Mouse (Mus musculus) heart, postnatal 0 days (tissue): ENCODE data around the gene Gtpbp1. TPM values are rescaled to one million over a fixed set of nuclear protein-coding genes. Genes with fewer than 3 reads are reported as not detected.

Experiments used
- ATAC-seq: fragments of 200-750 bp; cut with Nextera tagmentation; 2 replicates; pipeline ENCODE4 v1.8.0; 2017; ENCODE audit warnings: low read depth, moderate number of reproducible peaks, moderate library complexity; ENCODE audit not compliant: insufficient read depth
- DNase-seq: peaks from one replicate; pipeline ENCODE4 v3.0.0-alpha.2; 2016; ENCODE audit warnings: low spot score
- H3K27ac ChIP-seq: fragments of 300-500 bp; sonication (generic); 2 replicates; pipeline ENCODE4 v1.5.1; 2014; ENCODE audit warnings: low read depth, mild to moderate bottlenecking
- H3K27me3 ChIP-seq: fragments of 300-500 bp; sonication (generic); 2 replicates; pipeline ENCODE4 v1.6.1; 2014; ENCODE audit warnings: low read length, mixed read lengths; ENCODE audit not compliant: control insufficient read depth, insufficient read depth
- H3K36me3 ChIP-seq: fragments of 300-500 bp; sonication (generic); replicated peaks from 2 replicates; pipeline ENCODE4 v1.6.1; 2014; ENCODE audit warnings: low read length, mixed read lengths; ENCODE audit not compliant: control insufficient read depth, insufficient read depth
- H3K4me1 ChIP-seq: fragments of 300-500 bp; sonication (generic); 2 replicates; pipeline ENCODE4 v1.6.1; 2014; ENCODE audit warnings: antibody characterized with exemption; ENCODE audit not compliant: control insufficient read depth, insufficient read depth
- H3K4me2 ChIP-seq: fragments of 300-500 bp; sonication (generic); 2 replicates; pipeline ENCODE4 v1.6.1; 2014; ENCODE audit warnings: low read depth, mild to moderate bottlenecking, low read length, moderate library complexity
- H3K4me3 ChIP-seq: fragments of 300-500 bp; sonication (generic); 2 replicates; pipeline ENCODE4 v1.5.1; 2014; ENCODE audit warnings: low read depth, low read length
- H3K9ac ChIP-seq: fragments of 300-500 bp; sonication (generic); replicated peaks from 2 replicates; pipeline ENCODE4 v1.6.1; 2014; ENCODE audit warnings: low read depth, low read length, mixed read lengths
- H3K9me3 ChIP-seq: fragments of 300-500 bp; sonication (generic); replicated peaks from 2 replicates; pipeline ENCODE4 v1.6.1; 2016; ENCODE audit warnings: low read length; ENCODE audit not compliant: control insufficient read depth
- CTCF ChIP-seq: IDR thresholded peaks from 2 replicates; pipeline ENCODE4 v1.5.1; 2016; ENCODE audit warnings: antibody characterized with exemption, control low read depth, low read depth
- EP300 ChIP-seq: IDR thresholded peaks from 2 replicates; pipeline ENCODE4 v1.6.1; 2016; ENCODE audit warnings: antibody characterized with exemption, low read depth
- WGBS: fragments of 180-500 bp; shearing (Covaris S2); extraction: QIAGEN DNeasy Blood & Tissue Kit; methylation state at CpG from one replicate; pipeline ENCODE4 v1.1.7; 2014; 5-methylcytosine and 5-hydroxymethylcytosine counted together
- polyA plus RNA-seq: library from polyadenylated mRNA; unstranded; fragments of >200 nt; fragmentation: Nextera tagmentation; extraction: Ambion mirVana; gene quantifications from 2 replicates; pipeline ENCODE4 v1.2.1, GENCODE M21; 2015
- total RNA-seq: library from RNA; depleted of rRNA; stranded (reverse); fragments of >200 nt; gene quantifications from 2 replicates; pipeline ENCODE4 v1.2.3, GENCODE M21; 2014; ENCODE audit warnings: low replicate concordance

Gtpbp1 gene
- total and polyA plus RNA-seq, 2 experiments from 2014 or later = 20.6 to 39.9 TPM

DNA sequence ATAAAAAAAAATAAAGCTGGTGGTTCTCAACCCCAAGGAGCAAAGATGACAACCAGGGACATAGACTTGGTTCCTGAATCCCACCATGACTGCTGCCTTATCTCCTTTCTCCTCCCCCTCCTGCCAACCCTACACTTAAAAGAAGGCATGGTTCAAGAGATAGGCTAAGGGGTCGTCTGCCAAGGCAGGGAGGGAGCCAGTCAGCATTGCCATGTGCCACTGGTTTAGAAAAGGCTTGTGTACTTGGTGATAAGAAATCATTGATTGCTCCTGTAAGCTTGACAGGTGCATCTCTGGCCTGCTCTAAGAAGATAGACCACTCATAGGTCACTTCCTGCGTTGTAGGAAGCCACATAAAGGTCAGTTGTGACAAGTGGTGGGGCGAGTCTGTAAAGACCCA is 4.9 kb downstream of the Gtpbp1 start:
- TF ChIP-seq EP300 (no peak), CTCF (no peak)
- no peak overlapping the region for H3K4me2 ChIP-seq
- no peak overlapping the region for H3K4me3 ChIP-seq
- H3K27ac ChIP-seq = no peak overlapping the region
- no peak for DNase-seq
- no peaks in the 10 kb centered on the region for H3K27me3 ChIP-seq
- no peaks in the 10 kb centered on the region for H3K9me3 ChIP-seq
- peaks cover 21% of the 10 kb centered on the region for H3K36me3 ChIP-seq
- H3K4me1 ChIP-seq = peaks cover 12% of the 10 kb centered on the region; the same call in 1 of the 2 replicates
- H3K9ac ChIP-seq = no peak overlapping the region
- 50% methylated on average over 3 of the region's 3 CpGs for WGBS
- no peak for ATAC-seq

GRCm38 (mm10) chr15:79696508-79696907 is 5.9 kb downstream of the Gtpbp1 start:
- no peak for DNase-seq
- Histone ChIP-seq H3K36me3 (peaks cover 21% of the 10 kb centered on the region), H3K27me3 (no peaks in the 10 kb centered on the region), H3K4me3 (no peak overlapping the region), H3K4me1 (peaks cover 8% of the 10 kb centered on the region; the same call in 1 of the 2 replicates), H3K4me2 (no peak overlapping the region), H3K9me3 (no peaks in the 10 kb centered on the region), H3K9ac (no peak overlapping the region), H3K27ac (no peak overlapping the region)
- TF ChIP-seq CTCF (no peak), EP300 (no peak)
- WGBS = 91% methylated on average over 2 of the region's 2 CpGs
- no peak for ATAC-seq

DNA sequence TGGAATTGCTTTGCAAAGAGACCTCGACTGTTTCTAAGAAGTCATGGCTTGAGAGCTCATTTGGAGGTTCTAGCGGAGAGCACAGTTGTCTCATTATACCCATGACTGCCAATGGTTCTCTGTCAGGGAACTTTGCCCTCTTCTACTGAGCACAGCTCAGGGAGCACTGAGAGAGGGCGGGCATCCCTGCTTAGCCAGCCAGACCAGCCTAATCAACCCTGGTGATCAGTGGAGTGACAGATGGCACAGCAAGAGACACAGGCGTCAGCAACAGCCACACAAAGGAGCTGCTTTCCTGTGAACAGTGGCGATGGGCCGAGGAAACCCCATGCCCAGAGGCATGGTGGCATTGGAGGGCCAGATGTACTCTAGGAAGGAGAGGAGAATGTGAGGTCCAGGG is 6.4 kb downstream of the Gtpbp1 start:
- H3K4me3 ChIP-seq = no peak overlapping the region
- ATAC-seq = no peak
- H3K4me2 ChIP-seq = no peak overlapping the region
- peaks cover 5% of the 10 kb centered on the region; the same call in 1 of the 2 replicates for H3K4me1 ChIP-seq
- TF ChIP-seq EP300 = no peak
- no peak for TF ChIP-seq CTCF
- no peak overlapping the region for H3K9ac ChIP-seq
- H3K36me3 ChIP-seq = peaks cover 21% of the 10 kb centered on the region
- no peaks in the 10 kb centered on the region for H3K27me3 ChIP-seq
- no peak for DNase-seq
- no peak overlapping the region for H3K27ac ChIP-seq
- 89% methylated on average over 6 of the region's 6 CpGs for WGBS
- no peaks in the 10 kb centered on the region for H3K9me3 ChIP-seq

GRCm38 (mm10) chr15:79697558-79698187 is 7.0 kb downstream of the Gtpbp1 start:
- Histone ChIP-seq H3K36me3 (peaks cover 21% of the 10 kb centered on the region), H3K9ac (no peak overlapping the region), H3K9me3 (no peaks in the 10 kb centered on the region), H3K4me3 (no peak overlapping the region), H3K27me3 (no peaks in the 10 kb centered on the region), H3K4me2 (no peak overlapping the region), H3K27ac (no peak overlapping the region), H3K4me1 (peaks cover under 1% of the 10 kb centered on the region; the same call in 1 of the 2 replicates)
- 75% methylated on average over 9 of the region's 9 CpGs for WGBS
- TF ChIP-seq CTCF (no peak), EP300 (no peak)
- no peak for ATAC-seq
- DNase-seq = no peak

DNA sequence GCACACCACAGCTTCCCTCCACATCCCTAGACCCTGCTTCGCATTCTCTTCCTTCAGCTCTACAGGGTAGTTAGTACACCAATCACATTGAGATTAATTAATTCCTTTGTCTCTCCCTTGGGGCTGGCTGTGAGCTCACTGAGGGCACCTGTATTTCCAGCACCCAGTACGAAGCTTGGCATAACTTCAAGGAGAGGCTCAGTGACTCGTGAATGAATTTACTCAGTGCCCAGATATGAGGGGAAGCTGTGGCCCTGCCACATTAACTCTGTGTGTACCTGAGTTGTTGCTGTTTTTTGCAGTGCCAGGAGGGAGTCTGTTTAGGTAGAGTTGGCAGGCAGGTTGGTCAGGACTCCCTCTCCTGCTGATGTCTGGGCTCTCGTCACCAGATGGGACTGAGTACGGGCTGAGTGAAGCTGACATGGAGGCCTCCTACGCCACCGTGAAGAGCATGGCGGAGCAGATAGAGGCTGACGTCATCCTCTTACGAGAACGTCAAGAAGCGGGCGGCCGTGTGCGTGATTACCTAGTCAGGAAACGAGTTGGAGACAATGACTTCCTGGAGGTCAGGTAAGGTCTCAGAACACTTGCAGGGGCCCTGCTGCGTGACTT is 16.1 kb downstream of the Gtpbp1 start:
- H3K9me3 ChIP-seq = no peaks in the 10 kb centered on the region
- DNase-seq = no peak
- no peak overlapping the region for H3K4me2 ChIP-seq
- WGBS = 71% methylated on average over 17 of the region's 17 CpGs
- no peaks in the 10 kb centered on the region for H3K4me1 ChIP-seq
- no peak for TF ChIP-seq CTCF
- no peak for TF ChIP-seq EP300
- no peak overlapping the region for H3K4me3 ChIP-seq
- no peak overlapping the region for H3K9ac ChIP-seq
- no peak for ATAC-seq
- no peak overlapping the region for H3K27ac ChIP-seq
- no peaks in the 10 kb centered on the region for H3K27me3 ChIP-seq
- peaks cover 48% of the 10 kb centered on the region for H3K36me3 ChIP-seq
